Mouse (Mus musculus) ES-E14 (cell line): ENCODE data around the gene Smoc2. TPM values are rescaled to one million over a fixed set of nuclear protein-coding genes. Genes with fewer than 3 reads are reported as not detected.

Experiments used
- DNase-seq: peaks from one replicate; pipeline ENCODE4 v3.0.0-alpha.2; 2013; ENCODE audit warnings: low read depth, low spot score
- H3K27ac ChIP-seq: 2 replicates; pipeline ENCODE4 v1.5.1; 2012; ENCODE audit warnings: low read depth, mild to moderate bottlenecking, low read length, moderate library complexity, mixed read lengths; ENCODE audit not compliant: poor library complexity, insufficient read depth, severe bottlenecking
- H3K36me3 ChIP-seq: 2 replicates; pipeline ENCODE4 v1.6.1; 2012; ENCODE audit warnings: mild to moderate bottlenecking, low read length, moderate library complexity, mixed read lengths; ENCODE audit not compliant: control insufficient read depth, poor library complexity, insufficient read depth, severe bottlenecking
- H3K4me1 ChIP-seq, 2 experiments: fragments of 150-350 bp in 1 of 2; sonication (generic) in 1 of 2; 2 replicates each; pipeline ENCODE4 v1.6.1; 2012; ENCODE audit warnings: low read length in 2 of 2, mild to moderate bottlenecking in 1 of 2, mixed read lengths in 1 of 2; ENCODE audit not compliant: control insufficient read depth in 2 of 2, insufficient read depth in 2 of 2, poor library complexity in 1 of 2
- H3K4me3 ChIP-seq, 2 experiments: fragments of 150-350 bp in 1 of 2; sonication (generic) in 1 of 2; 2 replicates each; pipeline ENCODE4 v1.5.1; 2012; ENCODE audit warnings: low read length in 2 of 2, low read depth in 1 of 2, mild to moderate bottlenecking in 1 of 2, mixed read lengths in 1 of 2; ENCODE audit not compliant: insufficient read depth in 1 of 2, poor library complexity in 1 of 2, severe bottlenecking in 1 of 2
- H3K9ac ChIP-seq: 2 replicates; pipeline ENCODE4 v1.6.1; 2012; ENCODE audit warnings: low read depth, mild to moderate bottlenecking, low read length, mixed read lengths; ENCODE audit not compliant: poor library complexity, insufficient read depth, severe bottlenecking
- H3K9me3 ChIP-seq: fragments of 150-350 bp; sonication (generic); 2 replicates; pipeline ENCODE4 v1.6.1; 2012; ENCODE audit warnings: low read depth, mild to moderate bottlenecking, low read length; ENCODE audit not compliant: control insufficient read depth, insufficient read depth
- CHD2 ChIP-seq: IDR thresholded peaks from 2 replicates; pipeline ENCODE4 v1.6.1; 2014; ENCODE audit warnings: mild to moderate bottlenecking, low read depth, low read length, inconsistent platforms
- HCFC1 ChIP-seq: IDR thresholded peaks from 2 replicates; pipeline ENCODE4 v1.6.1; 2012; ENCODE audit warnings: low read length, inconsistent platforms, borderline replicate concordance; ENCODE audit not compliant: insufficient read depth
- MAFK ChIP-seq: IDR thresholded peaks from 2 replicates; pipeline ENCODE4 v1.6.1; 2014; ENCODE audit warnings: mild to moderate bottlenecking, low read depth, low read length, inconsistent platforms; ENCODE audit not compliant: insufficient read depth
- ZC3H11A ChIP-seq: IDR thresholded peaks from 2 replicates; pipeline ENCODE4 v1.6.1; 2012; ENCODE audit warnings: low read depth, mild to moderate bottlenecking, inconsistent platforms, low read length, borderline replicate concordance
- ZNF384 ChIP-seq: IDR thresholded peaks from 2 replicates; pipeline ENCODE4 v1.6.1; 2012; ENCODE audit warnings: low read depth, low read length, inconsistent platforms
- in situ Hi-C, 2 experiments: fragments of 600-800 bp; cut with MboI; formaldehyde crosslinking; loops; one replicate each; pipeline ENCODE4 v1.15.1; 2025; ENCODE audit warnings: low sequenced_read_pairs in 2 of 2, inconsistent platforms in 1 of 2; ENCODE audit not compliant: unreplicated experiment in 2 of 2
- total RNA-seq: library from RNA; depleted of rRNA; stranded (reverse); fragments of 300-350 nt; gene quantifications from 2 replicates; pipeline ENCODE4 v1.2.3, GENCODE M21; 2012; rRNA removed

The Smoc2 gene
- total RNA-seq, 1 experiment, result 3.1 TPM

DNA sequence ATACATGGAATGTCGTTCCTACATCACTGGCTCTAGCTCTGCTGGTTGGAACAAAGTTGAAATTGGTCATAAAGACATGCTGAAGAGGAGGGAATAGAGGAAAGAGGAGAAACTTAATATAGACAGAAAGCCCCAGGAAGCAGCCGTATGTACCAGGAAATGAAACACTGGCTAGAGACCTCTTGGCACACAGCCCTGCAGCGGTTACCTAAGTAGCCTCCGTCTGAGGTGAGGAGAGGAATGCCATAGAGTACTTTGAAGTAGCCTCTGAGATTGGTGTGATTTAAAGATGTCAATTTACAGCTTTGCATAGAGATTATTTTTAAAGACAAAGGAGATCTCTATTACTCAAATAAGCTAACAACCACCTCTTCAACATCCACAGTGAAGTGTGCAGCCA is 155.4 kb downstream of the Smoc2 start:
- no peak overlapping the region for H3K27ac ChIP-seq
- TF ChIP-seq ZC3H11A (no peak), MAFK (no peak), HCFC1 (no peak), CHD2 (no peak), ZNF384 (no peak)
- no peaks in the 10 kb centered on the region for H3K4me1 ChIP-seq
- no peak overlapping the region for H3K4me3 ChIP-seq
- no peak for DNase-seq
- no peaks in the 10 kb centered on the region for H3K36me3 ChIP-seq
- in situ Hi-C loops, result no loop called here
- no peaks in the 10 kb centered on the region for H3K9me3 ChIP-seq
- H3K9ac ChIP-seq, result no peak overlapping the region

DNA sequence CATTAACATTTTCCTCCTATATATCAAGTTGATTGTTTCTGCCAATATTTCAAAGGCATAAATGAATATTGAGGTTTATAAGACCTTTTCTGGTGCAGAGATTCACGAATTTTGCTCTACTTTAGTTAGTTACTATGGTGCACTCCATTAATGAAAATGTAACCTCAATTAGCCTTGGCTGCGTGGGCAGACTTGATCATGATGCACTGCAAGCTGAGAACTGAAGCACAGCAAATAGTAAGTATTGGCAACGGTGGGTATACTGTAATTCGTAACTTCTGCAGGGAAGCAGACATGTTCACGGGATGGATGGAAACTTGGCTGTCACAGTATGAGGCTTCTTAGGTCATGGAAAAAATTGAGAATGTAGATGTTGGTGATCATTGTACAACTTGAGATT is 166.3 kb downstream of the Smoc2 start:
- Histone ChIP-seq H3K4me1 (no peaks in the 10 kb centered on the region), H3K9me3 (no peaks in the 10 kb centered on the region), H3K27ac (no peak overlapping the region), H3K9ac (no peak overlapping the region), H3K4me3 (no peak overlapping the region), H3K36me3 (no peaks in the 10 kb centered on the region)
- in situ Hi-C loops, result no loop called here
- no peak for DNase-seq
- TF ChIP-seq ZC3H11A (no peak), HCFC1 (no peak), MAFK (no peak), ZNF384 (no peak)

DNA sequence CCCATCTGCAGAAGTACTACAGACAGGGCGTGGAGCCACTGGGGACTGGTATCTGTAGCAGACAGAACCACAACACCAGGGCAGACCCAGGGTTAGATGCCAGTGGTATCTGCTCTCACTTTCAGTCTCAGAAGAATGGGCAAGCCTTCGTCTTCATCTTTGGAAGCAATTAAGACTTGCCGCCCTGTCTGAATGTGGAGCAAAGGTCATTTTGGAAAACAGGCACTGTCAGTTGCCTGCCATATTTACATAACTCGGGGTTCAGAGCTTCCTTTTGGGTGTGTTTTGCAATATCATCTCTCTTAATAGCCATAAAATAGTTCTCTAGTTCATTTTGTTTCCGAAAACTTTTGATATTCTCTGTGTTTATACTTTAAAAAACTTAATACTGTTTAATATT is 168.0 kb downstream of the Smoc2 start:
- no peaks in the 10 kb centered on the region for H3K9me3 ChIP-seq
- no peaks in the 10 kb centered on the region for H3K36me3 ChIP-seq
- no peak overlapping the region for H3K9ac ChIP-seq
- no peak overlapping the region for H3K27ac ChIP-seq
- H3K4me1 ChIP-seq, result no peaks in the 10 kb centered on the region
- no peak for TF ChIP-seq MAFK
- DNase-seq, result no peak
- H3K4me3 ChIP-seq, result no peak overlapping the region
- in situ Hi-C loops, result no loop called here

Other genes with a start within 250 kb of the Smoc2 start
- gene Gm7358, start 220.0 kb upstream of the Smoc2 start, total RNA-seq, result not detected in 2 replicates
- 6.7 and 13.6 TPM in 2 replicates for gene Dact2, start 75.2 kb upstream of the Smoc2 start, total RNA-seq